Mouse (Mus musculus) CH12.LX (cell line): ENCODE results near the gene Ube2ql1.

Experiments
- CTCF ChIP-seq, 2 experiments: IDR thresholded peaks in 1 of 2; conservative IDR thresholded peaks in 1 of 2; 2 replicates each; pipeline ENCODE4 v1.5.1; 2011 to 2012; ENCODE audit warnings: low read depth in 2 of 2, low read length in 2 of 2, improper control_type of control experiment in 1 of 2, inconsistent platforms in 1 of 2, mild to moderate bottlenecking in 1 of 2, moderate library complexity in 1 of 2
- E2F4 ChIP-seq: IDR thresholded peaks from 2 replicates; pipeline ENCODE4 v1.6.1; 2011; ENCODE audit warnings: low read depth, low read length, improper control_type of control experiment; ENCODE audit not compliant: insufficient replicate concordance
- EP300 ChIP-seq: IDR thresholded peaks from 2 replicates; pipeline ENCODE4 v1.6.1; 2011; ENCODE audit warnings: low read length, improper control_type of control experiment
- HCFC1 ChIP-seq: IDR thresholded peaks from 2 replicates; pipeline ENCODE4 v1.6.1; 2012; ENCODE audit warnings: low read depth, mild to moderate bottlenecking, inconsistent platforms, low read length, improper control_type of control experiment
- JUND ChIP-seq: conservative IDR thresholded peaks from 2 replicates; pipeline ENCODE4 v1.6.1; 2011; ENCODE audit warnings: low read depth, low read length, improper control_type of control experiment
- KAT2A ChIP-seq: IDR thresholded peaks from 2 replicates; pipeline ENCODE4 v1.6.1; 2012; ENCODE audit warnings: low read length, improper control_type of control experiment, inconsistent platforms; ENCODE audit not compliant: insufficient replicate concordance
- MAX ChIP-seq: IDR thresholded peaks from 2 replicates; pipeline ENCODE4 v1.6.1; 2011; ENCODE audit warnings: low read length, improper control_type of control experiment
- MAZ ChIP-seq: IDR thresholded peaks from 2 replicates; pipeline ENCODE4 v1.6.1; 2012; ENCODE audit warnings: low read depth, mild to moderate bottlenecking, inconsistent platforms, low read length, improper control_type of control experiment, moderate library complexity
- POLR2A ChIP-seq: IDR thresholded peaks from 2 replicates; pipeline ENCODE4 v1.6.1; 2011; ENCODE audit warnings: low read depth, mild to moderate bottlenecking, improper control_type of control experiment, low read length
- POLR2AphosphoS2 ChIP-seq: IDR thresholded peaks from 2 replicates; pipeline ENCODE4 v1.6.1; 2011; ENCODE audit warnings: low read depth, low read length, improper control_type of control experiment
- SMC3 ChIP-seq: IDR thresholded peaks from 2 replicates; pipeline ENCODE4 v1.6.1; 2011; ENCODE audit warnings: low read depth, low read length, improper control_type of control experiment
- ZKSCAN1 ChIP-seq: IDR thresholded peaks from 2 replicates; pipeline ENCODE4 v1.6.1; 2012; ENCODE audit warnings: low read depth, inconsistent platforms, low read length, improper control_type of control experiment, borderline replicate concordance

GRCm38 (mm10) chr13:69740331-69741285 lies 919 bp upstream of the Ube2ql1 start:
- no peak for TF ChIP-seq POLR2AphosphoS2
- no peak for TF ChIP-seq JUND
- no peak for TF ChIP-seq SMC3
- no peak for TF ChIP-seq E2F4
- TF ChIP-seq HCFC1, result no peak
- TF ChIP-seq CTCF (conservative IDR thresholded peaks at IDR 0.05 in 1 of 2, IDR thresholded peaks at IDR 0.05 in 1 of 2; ENCODE audit: low read depth in 2 of 2, low read length in 2 of 2), result no peak
- no peak for TF ChIP-seq MAZ
- TF ChIP-seq POLR2A, result no peak
- no peak for TF ChIP-seq EP300
- no peak for TF ChIP-seq KAT2A
- TF ChIP-seq MAX, result no peak
- TF ChIP-seq ZKSCAN1, result no peak
